In genomic region chr13:104025710-104025995, GRCm38 (mm10) we compare ENCODE assay signal across 10 mouse cellular contexts.
DNase-seq lines count a peak whose midpoint lies in the region; ATAC-seq and TF ChIP-seq lines count a peak whose summit lies in the region.
"Had no signal": no experiment of that assay in that cellular context is flagged by ENCODE, and none has a peak within 500 bp of the region (broad histone marks: within the 10 kb centered on the region; RNA-seq: fewer than 3 reads in every experiment).

No protein-coding gene starts in this region.

- no peak overlapping the region for H3K4me2 ChIP-seq in hindbrain, embryonic 13.5 days
- no peak overlapping the region for H3K4me2 ChIP-seq in hindbrain, postnatal 0 days (ENCODE audit: low read depth, low read length)
- H3K4me2 ChIP-seq in lung, embryonic 16.5 days (ENCODE audit: low read depth, low read length) = peak overlapping the region; percentile 6
- H3K4me2 ChIP-seq: liver, embryonic 13.5 days; midbrain, embryonic 11.5 days had no signal

- peaks cover 22% of the 10 kb centered on the region for H3K27me3 ChIP-seq in hindbrain, embryonic 13.5 days
- no peaks in the 10 kb centered on the region for H3K27me3 ChIP-seq in hindbrain, postnatal 0 days (ENCODE audit: insufficient read depth, low read length)
- no peaks in the 10 kb centered on the region for H3K27me3 ChIP-seq in lung, embryonic 16.5 days (ENCODE audit: control insufficient read depth, insufficient read depth, low read depth, low read length)
- no peaks in the 10 kb centered on the region for H3K27me3 ChIP-seq in thymus, adult 2 months (ENCODE audit: control insufficient read depth, insufficient read depth, low read length)
- H3K27me3 ChIP-seq: liver, embryonic 13.5 days had no signal

- whole genome bisulfite sequencing in hindbrain, embryonic 13.5 days = 76% methylated on average over 6 of the region's 6 CpGs
- 65% methylated on average over 6 of the region's 6 CpGs for WGBS in hindbrain, postnatal 0 days
- WGBS in lung, embryonic 16.5 days = 48% methylated on average over 6 of the region's 6 CpGs
- 71% methylated on average over 6 of the region's 6 CpGs for WGBS in thymus, adult 2 months

- no peaks in the 10 kb centered on the region for H3K9me3 ChIP-seq in hindbrain, embryonic 13.5 days
- H3K9me3 ChIP-seq in hindbrain, postnatal 0 days (ENCODE audit: low read length) = no peaks in the 10 kb centered on the region
- no peaks in the 10 kb centered on the region for H3K9me3 ChIP-seq in lung, embryonic 16.5 days (ENCODE audit: control insufficient read depth, low read length)
- H3K9me3 ChIP-seq: liver, embryonic 13.5 days had no signal

- H3K9ac ChIP-seq in hindbrain, embryonic 13.5 days = no peak overlapping the region
- H3K9ac ChIP-seq in hindbrain, postnatal 0 days (replicated peaks; ENCODE audit: low read length) = no peak overlapping the region
- no peak overlapping the region for H3K9ac ChIP-seq in lung, embryonic 16.5 days (ENCODE audit: low read length)
- H3K9ac ChIP-seq: liver, embryonic 13.5 days had no signal

- no peak for DNase-seq in hindbrain, postnatal 0 days (ENCODE audit: low spot score)
- DNase-seq in lung, postnatal 36 days = no peak
- peak; percentile 40 for DNase-seq in kidney, postnatal 14 days
- no peak for DNase-seq in thymus, postnatal 14 days
- no peak for DNase-seq in thymus, adult 2 months
- DNase-seq: cerebellum, postnatal 36 days; liver, embryonic 13.5 days had no signal

- TF ChIP-seq POLR2A in thymus, adult 2 months (IDR thresholded peaks at IDR 0.05; ENCODE audit: control insufficient read depth, extremely low read depth, insufficient read depth, low read length, poor library complexity) = no peak

- peaks cover 10% of the 10 kb centered on the region; the same call in 1 of the 2 replicates for H3K36me3 ChIP-seq in hindbrain, embryonic 13.5 days
- H3K36me3 ChIP-seq in hindbrain, postnatal 0 days (ENCODE audit: insufficient read depth, low read length) = 0 out of 2 replicates have a peak, but pooled peaks cover 3% of the 10 kb centered on the region
- H3K36me3 ChIP-seq in lung, embryonic 16.5 days (ENCODE audit: control insufficient read depth, insufficient read depth, low read length) = no peaks in the 10 kb centered on the region
- H3K36me3 ChIP-seq in thymus, adult 2 months (ENCODE audit: control insufficient read depth, insufficient read depth, low read length) = no peaks in the 10 kb centered on the region
- H3K36me3 ChIP-seq: liver, embryonic 13.5 days had no signal

- no peak for ATAC-seq in hindbrain, embryonic 13.5 days (ENCODE audit: low FRiP score)
- ATAC-seq in hindbrain, postnatal 0 days = no peak
- ATAC-seq in lung, embryonic 16.5 days (ENCODE audit: low read depth) = peak; percentile 64

- no peak for TF ChIP-seq CTCF in hindbrain, postnatal 0 days (IDR thresholded peaks at IDR 0.05; ENCODE audit: low read depth)
- TF ChIP-seq CTCF in thymus, adult 2 months (IDR thresholded peaks at IDR 0.05; ENCODE audit: borderline replicate concordance, control insufficient read depth, extremely low read depth, insufficient read depth, low read length, poor library complexity) = no peak

- H3K4me3 ChIP-seq in hindbrain, embryonic 13.5 days = no peak overlapping the region
- H3K4me3 ChIP-seq in hindbrain, postnatal 0 days (ENCODE audit: low read length) = no peak overlapping the region
- no peak overlapping the region for H3K4me3 ChIP-seq in lung, embryonic 16.5 days (ENCODE audit: low read length)
- no peak overlapping the region for H3K4me3 ChIP-seq in thymus, adult 2 months (ENCODE audit: control insufficient read depth, insufficient read depth, low read length)
- H3K4me3 ChIP-seq: liver, embryonic 13.5 days had no signal

- 0 out of 2 replicates have a peak overlapping the region, but pooled peaks have one; percentile 55 for H3K27ac ChIP-seq in hindbrain, embryonic 13.5 days
- H3K27ac ChIP-seq in hindbrain, postnatal 0 days = no peak overlapping the region
- peak overlapping the region; percentile 85 for H3K27ac ChIP-seq in lung, embryonic 16.5 days (ENCODE audit: low read length)
- no peak overlapping the region for H3K27ac ChIP-seq in thymus, adult 2 months (ENCODE audit: control insufficient read depth, insufficient read depth, low read length)
- H3K27ac ChIP-seq: liver, embryonic 13.5 days had no signal

- peaks cover 10% of the 10 kb centered on the region for H3K4me1 ChIP-seq in hindbrain, embryonic 13.5 days (replicated peaks)
- H3K4me1 ChIP-seq in hindbrain, postnatal 0 days (ENCODE audit: insufficient read depth, low read length) = no peaks in the 10 kb centered on the region
- peaks cover 18% of the 10 kb centered on the region; the same call in 1 of the 2 replicates for H3K4me1 ChIP-seq in lung, embryonic 16.5 days (replicated peaks; ENCODE audit: control insufficient read depth, insufficient read depth, low read length)
- no peaks in the 10 kb centered on the region for H3K4me1 ChIP-seq in thymus, adult 2 months (replicated peaks; ENCODE audit: control insufficient read depth, insufficient read depth, low read length)

Comparison
In these comparisons a context has a peak if more than half of its experiments do, and no peak if none do; other contexts are left out.
1. H3K27ac ChIP-seq: peak in hindbrain, embryonic 13.5 days (single experiment) and lung, embryonic 16.5 days (single experiment); none in hindbrain, postnatal 0 days (single experiment) and thymus, adult 2 months (single experiment).